Mouse (Mus musculus) frontal cortex, adult (tissue): ENCODE results near the gene Ceacam15.

Experiments
- ATAC-seq: cut with Nextera tagmentation; 2 replicates; pipeline ENCODE4 v1.9.2; 2017; ENCODE audit warnings: mild to moderate bottlenecking, moderate library complexity, mixed read lengths; ENCODE audit not compliant: low TSS enrichment

Ceacam15 gene

DNA sequence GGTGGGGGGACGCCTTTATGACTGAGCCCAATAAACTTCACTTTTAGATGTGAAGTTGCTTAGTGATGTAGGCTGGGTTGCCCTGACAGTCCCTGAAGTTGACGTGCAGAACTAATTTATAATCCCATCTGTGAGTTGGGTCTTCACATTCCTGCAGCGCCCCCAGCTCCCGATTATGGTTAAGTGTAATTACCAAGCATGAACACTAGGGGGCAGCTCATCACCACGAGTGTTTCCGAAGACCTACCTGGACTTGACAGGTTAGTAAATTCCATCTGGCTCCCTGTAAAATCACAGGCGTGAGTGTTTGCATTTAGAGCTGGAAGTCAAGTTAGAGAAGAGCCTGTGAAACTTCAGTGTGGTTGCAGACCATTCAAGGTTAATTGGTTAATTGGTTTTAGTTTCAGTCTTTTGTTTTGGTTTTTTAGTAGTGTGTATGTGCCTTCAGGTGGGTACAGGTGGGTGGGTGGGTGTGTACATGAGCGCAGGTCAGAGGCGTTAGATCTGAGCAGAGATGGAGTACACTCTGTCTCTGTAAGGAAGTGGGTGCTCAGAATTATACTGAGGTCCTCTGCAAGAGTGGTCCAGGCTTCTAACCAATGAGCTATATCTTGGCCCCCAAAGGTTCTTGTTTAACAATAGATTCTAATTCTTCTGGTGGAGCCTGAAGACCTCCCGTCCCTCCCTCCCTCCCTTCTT lies 45.8 kb downstream of the Ceacam15 start:
- ATAC-seq: no peak

DNA sequence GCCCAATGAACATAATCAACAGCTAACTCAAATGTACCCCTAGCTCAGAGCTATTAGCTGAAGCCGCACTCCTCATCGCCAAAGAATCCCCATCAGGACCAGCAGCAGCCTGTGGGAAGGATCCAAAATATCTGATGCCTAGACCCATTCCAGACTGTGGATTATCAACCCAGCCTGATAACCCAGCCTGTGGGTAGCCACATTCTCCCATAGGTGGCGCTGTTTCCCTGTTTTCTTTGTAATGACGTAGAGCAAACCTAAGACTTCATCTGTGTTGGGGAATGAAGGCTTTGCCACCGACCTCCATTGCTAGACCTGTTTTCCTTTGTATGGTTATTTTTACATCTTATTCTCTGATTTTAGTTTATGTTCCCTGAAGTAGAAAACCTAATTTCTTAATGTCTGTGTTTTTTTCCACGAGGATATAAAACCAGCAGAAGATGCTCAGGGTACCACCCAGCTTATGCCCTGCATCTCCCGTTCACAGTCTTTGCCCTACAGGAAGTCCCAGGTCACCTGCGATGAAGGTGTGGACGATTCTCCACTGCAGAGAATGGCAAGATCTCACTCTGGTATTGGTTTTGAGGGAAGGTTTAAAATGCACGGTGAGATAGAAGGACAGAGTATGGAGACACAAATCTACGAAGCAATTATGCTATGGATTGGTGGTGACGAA lies 47.3 kb downstream of the Ceacam15 start:
- peak; percentile 97 for ATAC-seq

DNA sequence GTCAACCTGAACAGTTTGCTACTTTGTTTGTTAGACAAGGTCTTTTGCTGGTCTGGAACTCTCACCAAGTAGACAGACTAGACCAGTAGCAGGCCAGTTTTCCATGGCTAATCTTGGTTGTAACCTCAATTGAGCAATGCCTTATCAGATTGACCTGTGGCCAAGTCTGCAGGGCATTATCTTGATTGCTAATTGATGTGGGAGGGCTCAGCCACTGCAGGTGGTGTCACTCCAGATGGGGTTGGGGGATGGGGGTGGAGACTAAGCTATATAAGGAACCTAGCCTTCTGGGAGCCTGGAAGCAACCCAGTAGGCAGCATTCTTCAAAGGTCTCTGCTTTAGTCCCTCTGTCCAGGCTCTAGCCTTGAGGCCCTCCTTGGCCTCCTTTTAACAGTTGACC lies 51.8 kb downstream of the Ceacam15 start:
- ATAC-seq: no peak

DNA sequence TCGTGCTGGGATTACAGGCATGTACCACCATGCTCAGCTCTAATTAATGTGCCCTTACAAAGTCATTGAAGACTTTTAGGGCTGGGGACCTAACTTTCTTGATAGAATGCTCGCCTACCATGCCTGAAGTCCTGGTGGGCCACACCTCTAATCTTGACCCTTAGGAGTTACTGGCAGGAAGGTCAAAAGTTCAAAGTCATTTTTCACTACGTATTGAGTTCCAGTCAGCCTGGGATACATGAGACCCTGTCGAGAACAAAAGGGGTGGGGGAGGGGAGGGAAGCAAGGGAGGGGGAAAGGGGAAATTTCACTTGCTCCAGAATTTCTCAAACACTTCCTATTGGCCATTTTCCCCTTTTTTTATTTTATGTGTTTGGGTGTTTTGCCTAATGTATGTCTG lies 52.4 kb downstream of the Ceacam15 start:
- ATAC-seq: no peak
